Comparison of ENCODE assay signal across 15 mouse cellular contexts in genomic region chr12:86693389-86693788, GRCm38 (mm10). TPM values are rescaled to one million over a fixed set of nuclear protein-coding genes. Genes with fewer than 3 reads are reported as not detected.
"Had no signal": no experiment of that assay in that cellular context is flagged by ENCODE, and none has a peak within 500 bp of the region (broad histone marks: within the 10 kb centered on the region; RNA-seq: fewer than 3 reads in every experiment).

No protein-coding gene starts in this region.

- H3K9me3 ChIP-seq: limb, embryonic 10.5 days; liver, embryonic 15.5 days; midbrain, embryonic 12.5 days; stomach, embryonic 15.5 days had no signal

- H3K27ac ChIP-seq: limb, embryonic 10.5 days; liver, embryonic 15.5 days; midbrain, embryonic 12.5 days; neural tube, embryonic 13.5 days had no signal

- H3K27me3 ChIP-seq: liver, embryonic 15.5 days; midbrain, embryonic 12.5 days; neural tube, embryonic 13.5 days; stomach, embryonic 15.5 days had no signal

- H3K36me3 ChIP-seq: liver, embryonic 15.5 days; stomach, embryonic 15.5 days had no signal

- H3K9ac ChIP-seq: liver, embryonic 15.5 days; midbrain, embryonic 12.5 days; neural tube, embryonic 13.5 days; stomach, embryonic 15.5 days had no signal

- H3K4me3 ChIP-seq: layer of hippocampus, adult 2 months; limb, embryonic 10.5 days; liver, embryonic 15.5 days; midbrain, embryonic 12.5 days; neural tube, embryonic 13.5 days; stomach, embryonic 15.5 days had no signal

- ATAC-seq: lung, postnatal 0 days; midbrain, embryonic 16.5 days had no signal

- H3K4me1 ChIP-seq: limb, embryonic 10.5 days; liver, embryonic 15.5 days had no signal

- DNase-seq: lung, adult 2 months; retina, postnatal 1 day had no signal

- H3K4me2 ChIP-seq: liver, embryonic 11.5 days; liver, embryonic 15.5 days; midbrain, embryonic 12.5 days; neural tube, embryonic 13.5 days; stomach, embryonic 15.5 days had no signal

RNA-seq across cellular contexts. Expression of gene Lrrc74a, which starts 40.8 kb away (rescaled TPM):
- total RNA-seq: layer of hippocampus, adult 2 months; layer of hippocampus, postnatal 10 days; megakaryocyte-erythroid progenitor cell, adult 5-6 weeks had no signal
- polyA plus RNA-seq: limb, embryonic 10.5 days; limb, embryonic 14.5 days; liver, embryonic 11.5 days; liver, embryonic 15.5 days; lung, adult 2 months; lung, postnatal 0 days; midbrain, embryonic 12.5 days; midbrain, embryonic 16.5 days; neural tube, embryonic 13.5 days; spleen, adult 2 months; stomach, embryonic 15.5 days had no signal
